ENCODE assay signal across 9 mouse cellular contexts in genomic region chr9:84109777-84110478, GRCm38 (mm10).
DNase-seq lines count a peak whose midpoint lies in the region; ATAC-seq and TF ChIP-seq lines count a peak whose summit lies in the region.
"Had no signal": no experiment of that assay in that cellular context is flagged by ENCODE, and none has a peak within 500 bp of the region (broad histone marks: within the 10 kb centered on the region; RNA-seq: fewer than 3 reads in every experiment).

No protein-coding gene starts in this region.

- H3K9me3 ChIP-seq in kidney, embryonic 14.5 days (ENCODE audit: control insufficient read depth, low read length) = no peaks in the 10 kb centered on the region
- no peaks in the 10 kb centered on the region for H3K9me3 ChIP-seq in forebrain, embryonic 13.5 days (replicated peaks)
- no peaks in the 10 kb centered on the region for H3K9me3 ChIP-seq in midbrain, postnatal 0 days (ENCODE audit: low read length)
- H3K9me3 ChIP-seq: liver, embryonic 15.5 days had no signal

- no peak overlapping the region for H3K4me2 ChIP-seq in kidney, embryonic 14.5 days (replicated peaks; ENCODE audit: low read depth, low read length)
- peak overlapping the region; percentile 38 for H3K4me2 ChIP-seq in forebrain, embryonic 13.5 days
- no peak overlapping the region for H3K4me2 ChIP-seq in midbrain, postnatal 0 days (ENCODE audit: low read depth, low read length, poor library complexity, severe bottlenecking)
- H3K4me2 ChIP-seq: liver, embryonic 15.5 days had no signal

- 42% methylated on average over 6 of the region's 6 CpGs for WGBS in kidney, embryonic 14.5 days
- 29% methylated on average over 6 of the region's 6 CpGs for WGBS in forebrain, embryonic 13.5 days
- WGBS in midbrain, postnatal 0 days = 33% methylated on average over 6 of the region's 6 CpGs

- peaks cover 7% of the 10 kb centered on the region; the same call in 1 of the 2 replicates for H3K4me1 ChIP-seq in kidney, embryonic 14.5 days (ENCODE audit: control insufficient read depth, insufficient read depth, low read length)
- peaks cover 20% of the 10 kb centered on the region for H3K4me1 ChIP-seq in forebrain, embryonic 13.5 days
- H3K4me1 ChIP-seq in midbrain, postnatal 0 days (ENCODE audit: insufficient read depth, low read length) = peaks cover 3% of the 10 kb centered on the region

- no peaks in the 10 kb centered on the region for H3K27me3 ChIP-seq in kidney, embryonic 14.5 days (ENCODE audit: control insufficient read depth, insufficient read depth, low read length)
- H3K27me3 ChIP-seq in forebrain, embryonic 13.5 days = no peaks in the 10 kb centered on the region
- H3K27me3 ChIP-seq in midbrain, postnatal 0 days (ENCODE audit: insufficient read depth, low read length) = no peaks in the 10 kb centered on the region
- H3K27me3 ChIP-seq: liver, embryonic 15.5 days had no signal

- no peaks in the 10 kb centered on the region for H3K36me3 ChIP-seq in kidney, embryonic 14.5 days (ENCODE audit: control insufficient read depth, insufficient read depth, low read length)
- H3K36me3 ChIP-seq in forebrain, embryonic 13.5 days (ENCODE audit: poor library complexity, severe bottlenecking) = no peaks in the 10 kb centered on the region
- no peaks in the 10 kb centered on the region for H3K36me3 ChIP-seq in midbrain, postnatal 0 days (ENCODE audit: insufficient read depth, low read length)
- H3K36me3 ChIP-seq: liver, embryonic 15.5 days had no signal

- no peak for DNase-seq in kidney, postnatal 14 days
- DNase-seq in cerebellum, adult 8-10 months = peak; percentile 30
- DNase-seq in midbrain, postnatal 0 days (ENCODE audit: low spot score) = peak; percentile 63
- DNase-seq in thymus, postnatal 4 days = no peak
- no peak for DNase-seq in layer of hippocampus, adult 9-11 months
- DNase-seq in adrenal gland, adult 18-20 months (ENCODE audit: low spot score in 2 of 2) = no peak

- 0 out of 2 replicates have a peak, but pooled peaks have one; percentile 56 for ATAC-seq in kidney, embryonic 14.5 days (ENCODE audit: low FRiP score, low TSS enrichment)
- ATAC-seq in forebrain, embryonic 13.5 days = no peak; the same call in none of the 2 replicates
- peak; percentile 64 for ATAC-seq in midbrain, postnatal 0 days (ENCODE audit: low FRiP score)

- no peak overlapping the region for H3K27ac ChIP-seq in kidney, embryonic 14.5 days (ENCODE audit: low read depth, low read length)
- no peak overlapping the region for H3K27ac ChIP-seq in forebrain, embryonic 13.5 days
- no peak overlapping the region for H3K27ac ChIP-seq in midbrain, postnatal 0 days (ENCODE audit: low read depth, low read length)
- H3K27ac ChIP-seq: liver, embryonic 15.5 days had no signal

- H3K4me3 ChIP-seq in kidney, embryonic 14.5 days (ENCODE audit: low read length) = no peak overlapping the region
- H3K4me3 ChIP-seq in forebrain, embryonic 13.5 days = no peak overlapping the region
- no peak overlapping the region for H3K4me3 ChIP-seq in midbrain, postnatal 0 days (ENCODE audit: low read depth, low read length)
- H3K4me3 ChIP-seq: liver, embryonic 15.5 days had no signal

- no peak for TF ChIP-seq CTCF in midbrain, postnatal 0 days (IDR thresholded peaks at IDR 0.05)

- H3K9ac ChIP-seq in kidney, embryonic 14.5 days (ENCODE audit: low read depth, low read length) = no peak overlapping the region
- no peak overlapping the region for H3K9ac ChIP-seq in forebrain, embryonic 13.5 days
- no peak overlapping the region for H3K9ac ChIP-seq in midbrain, postnatal 0 days (replicated peaks; ENCODE audit: low read length, poor library complexity, severe bottlenecking)
- H3K9ac ChIP-seq: liver, embryonic 15.5 days had no signal

Comparison
In these comparisons a context has a peak if more than half of its experiments do, and no peak if none do; other contexts are left out.
1. DNase-seq: peak in cerebellum, adult 8-10 months (single experiment) and midbrain, postnatal 0 days (single experiment); none in kidney, postnatal 14 days (single experiment), thymus, postnatal 4 days (single experiment), layer of hippocampus, adult 9-11 months (single experiment) and adrenal gland, adult 18-20 months (0 of 2).